Mouse (Mus musculus) liver, embryonic 14.5 days (tissue): Measurements from ENCODE around the gene Abat.

ENCODE experiments used
- CTCF ChIP-seq: IDR thresholded peaks from 2 replicates; pipeline ENCODE4 v1.5.1; 2016; ENCODE audit warnings: antibody characterized with exemption, low read depth, control low read depth
- EP300 ChIP-seq: IDR thresholded peaks from 2 replicates; pipeline ENCODE4 v1.6.1; 2016; ENCODE audit warnings: antibody characterized with exemption, low read depth

- TF ChIP-seq CTCF: no peak
- no peak for TF ChIP-seq EP300
These were observed 22.2 kb downstream of the Abat start for GRCm38 (mm10) chr16:8535411-8535810.
